Mouse (Mus musculus) retina, adult 2 months (tissue): Measurements from ENCODE around the gene Mfn2.

Experiments
- DNase-seq: peaks from one replicate; pipeline ENCODE4 v3.0.0-alpha.2; 2012; ENCODE audit warnings: low read depth, low spot score

Gene Mfn2

DNA sequence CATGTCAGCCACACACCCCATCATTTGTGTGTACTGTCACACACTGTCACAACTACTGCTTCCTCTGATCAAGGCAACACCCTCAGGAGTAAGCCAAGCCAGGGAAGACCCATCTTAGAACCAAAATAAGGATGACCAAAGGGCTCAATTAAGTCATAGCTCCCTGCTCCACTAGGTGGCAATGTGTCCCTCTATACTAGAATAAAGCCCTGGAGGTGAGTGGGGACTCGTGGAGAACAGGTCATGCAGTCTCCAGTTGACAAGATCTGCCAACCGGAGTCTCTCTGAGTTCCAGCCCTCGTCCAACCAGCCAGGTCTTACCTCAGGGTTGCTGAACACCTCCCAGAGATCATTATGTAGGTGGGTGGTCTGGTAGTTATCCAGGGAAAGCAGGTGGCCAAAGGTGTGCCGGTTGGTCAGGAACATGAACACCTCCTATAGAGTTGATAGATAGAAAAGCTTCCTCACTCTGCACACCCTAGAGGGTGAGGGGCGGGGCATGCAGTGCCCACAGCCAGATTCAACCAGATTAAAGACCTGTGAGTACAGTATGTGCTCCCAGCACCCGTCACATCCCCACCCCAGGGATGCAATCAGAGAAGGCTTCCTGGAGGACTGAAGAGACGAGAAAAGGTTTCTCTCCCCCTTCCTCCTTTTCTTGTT, 14.1 kb upstream of the Mfn2 start:
- no peak for DNase-seq

DNA sequence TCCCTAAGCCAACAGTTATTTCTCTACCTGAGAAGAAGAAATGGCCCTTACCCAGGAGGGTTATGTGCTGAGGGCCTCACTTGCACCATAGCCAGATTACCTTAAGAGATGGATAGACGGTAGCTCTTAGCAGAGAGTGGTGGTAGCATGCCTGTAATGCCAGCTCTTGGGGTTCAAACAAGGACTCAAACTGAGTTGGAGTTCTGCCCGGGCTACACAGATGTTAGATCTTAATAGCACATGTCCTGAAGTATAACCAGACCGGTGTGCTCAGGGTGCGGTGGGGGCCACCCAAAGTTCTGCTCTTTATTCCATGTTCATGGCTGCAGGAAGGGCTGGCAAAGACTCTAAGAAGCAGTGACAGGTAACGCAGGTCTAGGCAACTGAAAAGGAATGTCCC, 5.0 kb upstream of the Mfn2 start:
- DNase-seq: no peak

DNA sequence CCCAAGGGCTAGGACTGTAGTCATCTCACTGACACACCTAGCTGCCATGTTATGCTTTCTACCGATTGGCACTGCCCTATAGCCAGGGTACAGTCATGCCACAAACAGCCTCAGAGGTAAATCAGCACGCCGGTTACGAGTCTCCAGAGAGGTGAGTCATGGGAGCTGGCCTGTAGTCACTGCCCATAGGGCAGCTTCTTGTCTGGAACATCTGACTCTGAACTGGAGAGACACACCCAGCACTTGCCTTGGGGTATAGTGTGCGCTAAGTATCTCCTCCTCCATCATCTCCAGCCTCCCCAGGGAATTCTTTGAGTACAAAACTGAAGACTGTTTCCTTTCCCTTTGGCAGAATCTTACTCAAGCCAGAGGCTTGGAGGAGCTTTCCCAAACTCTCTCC, 1.7 kb upstream of the Mfn2 start:
- DNase-seq: no peak

DNA sequence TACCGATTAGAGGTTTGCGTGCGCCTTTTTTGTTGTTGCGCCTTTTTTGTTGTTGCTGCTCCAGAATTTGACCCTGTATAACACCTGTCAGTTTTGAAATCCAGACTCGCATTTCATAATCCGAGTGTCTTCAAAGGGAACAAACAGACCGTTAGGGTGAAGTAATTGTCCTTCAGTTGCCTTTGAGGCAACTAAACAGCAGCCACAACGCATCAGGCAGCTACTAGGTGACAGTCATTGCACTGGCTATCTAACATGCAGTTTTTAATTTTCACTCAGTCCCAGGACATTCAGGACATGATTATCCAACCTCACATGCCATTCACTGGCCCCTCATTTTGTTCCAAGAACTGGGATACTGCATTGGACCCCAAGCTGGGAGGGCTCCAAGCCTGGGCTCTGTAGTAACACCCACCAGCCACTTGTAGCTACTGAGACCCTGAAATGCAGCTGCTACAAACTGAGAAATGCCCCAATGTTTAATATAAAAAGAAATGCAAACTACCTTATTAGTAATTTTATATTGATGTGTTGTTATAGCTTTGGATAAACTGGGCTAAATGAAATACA, 671 bp upstream of the Mfn2 start:
- no peak for DNase-seq

DNA sequence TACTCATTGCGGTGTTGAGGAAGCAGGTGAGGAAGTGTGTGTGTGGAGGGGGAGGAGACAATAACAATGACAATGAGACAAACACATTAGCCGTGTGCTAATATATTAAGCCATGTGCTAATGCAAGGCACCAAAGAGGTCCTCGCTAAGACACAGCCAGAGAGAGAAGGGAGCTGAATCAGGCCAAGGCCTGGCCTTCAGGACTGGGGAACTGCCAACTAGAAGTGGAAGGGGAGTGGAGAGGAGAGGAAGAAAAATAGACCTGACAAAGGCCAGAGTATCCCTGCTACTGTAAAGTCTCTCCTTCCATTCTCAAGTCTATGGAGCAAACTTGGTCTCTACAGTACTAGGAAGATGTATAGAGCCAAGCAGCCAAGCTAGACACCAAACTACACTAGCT, 903 bp downstream of the Mfn2 start:
- DNase-seq: no peak

DNA sequence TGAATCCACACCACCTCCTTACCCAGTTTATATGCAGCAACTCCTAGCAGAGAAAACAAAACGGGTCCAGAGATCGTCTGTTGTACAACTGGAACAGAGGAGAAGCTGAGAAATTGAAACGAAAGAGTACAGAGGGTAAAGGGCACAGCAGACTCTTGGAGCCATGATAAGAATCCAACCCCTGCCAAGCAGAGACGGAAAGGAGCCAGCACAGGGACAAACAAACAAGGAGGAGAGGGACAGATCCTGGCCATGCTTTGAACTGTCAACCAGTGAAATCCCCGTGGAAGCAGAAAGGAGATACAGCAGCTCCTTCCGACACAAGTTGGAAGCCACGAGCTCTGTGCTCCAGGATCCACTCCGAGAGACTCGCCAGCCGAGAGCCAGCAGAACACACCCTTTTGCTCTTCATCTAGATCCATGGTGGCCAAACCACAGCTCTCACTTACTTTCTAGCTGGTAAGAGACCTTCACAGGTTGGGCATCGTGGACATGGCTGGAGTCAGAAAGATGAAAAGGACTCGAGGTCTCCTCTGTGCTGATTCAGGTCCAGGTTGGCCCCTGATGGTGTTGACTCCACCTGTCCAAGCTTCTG, 1.5 kb downstream of the Mfn2 start:
- no peak for DNase-seq

DNA sequence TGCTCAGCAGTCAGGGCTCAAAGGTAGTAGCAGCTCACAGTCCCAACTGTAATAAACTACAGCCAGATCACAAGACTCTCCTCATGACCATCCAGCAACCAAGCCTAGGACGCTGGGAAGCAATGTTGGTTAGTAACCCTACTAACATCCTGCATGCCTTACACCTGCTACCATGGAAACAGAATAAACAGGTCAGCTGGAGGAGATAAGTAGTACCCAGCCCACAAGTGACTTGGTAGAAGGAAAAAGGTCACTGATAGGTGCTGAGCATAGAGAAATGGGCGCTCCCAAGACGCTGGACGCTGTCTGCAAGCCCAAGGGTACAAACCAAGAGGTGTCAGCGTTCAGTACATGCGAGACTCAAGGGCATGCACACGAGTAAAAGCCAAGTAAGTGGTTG, 4.1 kb downstream of the Mfn2 start:
- DNase-seq: no peak

DNA sequence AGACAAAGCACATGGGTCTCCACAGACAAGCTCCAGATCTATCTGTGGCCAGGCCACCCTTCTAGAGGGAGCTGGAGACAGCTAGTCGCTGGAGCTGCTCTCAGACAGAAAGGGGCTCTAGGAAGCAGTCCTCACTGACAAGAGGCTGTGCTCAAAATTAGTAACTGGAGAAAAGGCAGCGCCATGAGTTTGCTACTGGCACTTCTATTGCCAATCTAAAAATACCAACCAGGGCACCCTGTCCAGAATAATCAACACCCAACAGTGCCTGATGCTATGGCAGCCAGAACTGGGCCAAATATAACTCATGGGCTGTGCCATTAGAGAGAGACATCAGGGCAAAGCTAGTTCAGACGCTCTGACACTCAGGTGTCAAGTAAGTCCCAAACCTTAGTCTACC, 7.2 kb downstream of the Mfn2 start:
- no peak for DNase-seq

DNA sequence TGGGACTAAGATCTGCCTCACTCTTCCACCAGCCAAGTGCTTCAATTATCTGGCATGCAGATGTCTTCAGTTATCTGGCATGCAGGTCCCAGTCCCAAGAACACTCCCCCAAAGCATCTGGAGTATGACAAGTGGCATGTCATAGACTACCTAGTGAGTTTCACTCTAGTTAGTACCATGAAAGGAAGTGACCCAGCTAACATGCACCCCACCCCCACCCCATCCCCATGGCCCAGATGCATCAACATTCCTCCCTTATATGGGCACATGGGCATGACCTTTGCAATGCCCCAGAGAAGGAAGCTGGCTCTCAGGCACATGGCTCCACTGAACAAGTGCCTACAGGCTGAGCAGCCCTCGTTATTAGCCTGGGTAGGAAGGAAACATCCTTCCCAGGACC, 8.1 kb downstream of the Mfn2 start:
- no peak for DNase-seq

DNA sequence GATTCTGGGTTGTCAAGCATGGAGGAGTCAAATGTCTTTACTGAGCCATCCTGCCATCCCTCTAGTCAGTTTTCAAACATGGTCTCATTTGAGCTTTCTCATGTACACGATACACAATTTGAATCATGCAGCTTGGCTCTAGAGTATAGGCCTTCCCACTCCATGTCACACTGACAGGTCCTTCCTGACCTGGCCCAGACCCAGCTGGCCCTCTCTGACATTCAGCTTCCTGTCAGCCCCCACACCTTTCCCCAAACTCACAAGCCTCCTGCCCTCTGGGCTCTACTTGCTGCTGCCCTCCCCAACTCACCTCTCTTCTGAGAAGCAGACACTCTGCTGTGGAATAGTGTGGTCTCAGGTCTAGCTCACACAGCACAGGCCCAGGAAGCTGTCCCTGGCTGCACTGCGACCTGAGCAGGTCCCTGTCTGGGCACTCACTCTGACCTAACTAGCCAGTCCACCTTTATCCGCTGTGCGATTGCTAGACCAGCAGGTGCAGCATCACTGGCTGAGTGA, 8.6 kb downstream of the Mfn2 start:
- DNase-seq: no peak

DNA sequence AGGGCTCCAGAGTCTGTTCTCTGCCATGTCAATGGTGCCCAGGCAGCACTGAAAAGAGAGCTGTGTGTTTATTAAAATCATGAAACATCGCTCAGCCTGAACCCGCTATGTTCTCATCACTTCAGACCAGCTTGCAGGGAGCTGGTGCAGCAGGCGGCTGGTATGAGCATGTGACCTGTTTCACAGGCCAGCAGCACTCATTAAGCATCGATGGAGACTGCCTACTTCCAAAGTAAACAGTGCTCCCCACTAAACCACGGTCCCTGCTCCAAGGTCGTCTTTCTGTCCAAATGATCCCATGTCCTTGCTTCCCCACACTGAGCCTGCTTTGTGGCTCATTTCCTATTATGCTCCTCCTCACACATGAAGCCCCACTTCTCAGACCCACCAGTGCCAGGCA, 14.2 kb downstream of the Mfn2 start:
- DNase-seq: no peak

DNA sequence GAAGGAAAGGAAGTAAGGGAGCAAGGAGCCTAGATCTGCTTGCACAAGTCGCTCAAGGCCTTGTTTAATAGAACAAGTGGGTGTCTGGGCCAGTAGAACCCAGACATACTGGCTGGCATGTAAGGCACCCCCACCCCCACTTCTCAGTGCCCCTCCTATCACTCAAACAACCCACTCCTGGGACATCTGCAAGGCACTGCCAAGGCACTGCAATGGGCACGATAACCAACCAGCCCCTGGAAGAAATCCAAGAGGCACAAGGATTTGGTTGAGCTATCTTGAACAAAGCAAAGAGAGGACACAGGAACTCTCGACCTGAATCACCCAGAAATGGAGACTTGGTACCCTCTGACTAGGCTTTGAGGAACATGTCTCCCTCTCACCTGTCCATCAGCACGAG, 16.3 kb downstream of the Mfn2 start:
- DNase-seq: no peak

DNA sequence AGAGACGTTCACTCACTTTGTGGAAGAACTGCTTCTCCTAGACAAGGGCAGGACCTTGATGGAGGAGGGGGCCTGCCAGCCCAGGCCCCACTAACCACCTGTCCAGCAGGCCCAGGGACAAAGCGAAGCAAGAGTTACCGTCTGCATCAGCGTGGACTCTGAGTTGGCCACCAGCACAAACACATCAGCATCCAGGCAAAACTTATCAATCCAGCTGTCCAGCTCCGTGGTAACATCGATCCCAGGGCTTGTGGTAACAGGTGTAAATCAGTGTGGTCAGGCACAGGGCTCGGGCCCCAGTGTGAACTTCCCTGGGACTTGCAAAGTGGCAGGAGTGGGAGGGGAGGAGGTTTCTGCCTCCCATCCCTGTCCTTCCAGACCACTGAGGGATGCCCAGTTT, 17.2 kb downstream of the Mfn2 start:
- DNase-seq: no peak

DNA sequence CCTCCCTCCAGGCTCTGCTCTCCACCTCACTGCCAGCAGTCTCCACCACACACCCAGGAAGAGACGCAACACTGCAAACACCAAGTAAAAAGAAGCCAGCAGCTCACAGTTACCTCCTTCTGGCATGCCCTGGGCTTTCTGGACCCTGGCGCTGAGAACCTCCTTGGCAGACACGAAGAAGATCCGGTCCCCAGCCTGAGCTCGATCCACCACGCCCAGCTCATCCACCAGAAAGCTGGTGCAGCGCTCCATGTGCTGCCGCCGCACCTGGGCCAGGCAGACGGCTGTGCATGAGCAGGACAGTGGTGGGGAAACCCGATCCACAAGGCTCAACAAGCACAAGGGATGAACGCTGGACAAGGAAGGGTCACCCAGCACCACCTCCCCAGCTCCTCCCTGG, 18.3 kb downstream of the Mfn2 start:
- DNase-seq: no peak

DNA sequence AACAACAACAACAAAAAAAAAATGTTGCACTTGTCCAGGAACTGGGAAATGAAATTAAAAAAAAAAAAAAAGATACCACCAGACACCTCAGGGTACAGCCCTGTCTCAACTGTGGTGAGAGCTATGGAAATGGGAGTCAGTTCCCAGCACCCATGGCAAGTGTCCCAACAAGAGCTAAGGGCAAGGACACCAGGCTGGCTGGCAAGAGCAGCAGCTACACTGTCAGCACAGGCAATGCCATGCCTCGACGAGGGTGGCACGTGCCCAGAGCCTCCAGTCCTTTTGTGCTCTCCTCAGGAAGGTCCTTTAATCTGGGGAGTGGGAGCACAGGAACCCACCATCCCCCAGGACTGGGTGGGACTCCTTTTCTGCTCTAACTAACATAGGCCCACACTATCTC, 20.4 kb downstream of the Mfn2 start:
- DNase-seq: no peak

DNA sequence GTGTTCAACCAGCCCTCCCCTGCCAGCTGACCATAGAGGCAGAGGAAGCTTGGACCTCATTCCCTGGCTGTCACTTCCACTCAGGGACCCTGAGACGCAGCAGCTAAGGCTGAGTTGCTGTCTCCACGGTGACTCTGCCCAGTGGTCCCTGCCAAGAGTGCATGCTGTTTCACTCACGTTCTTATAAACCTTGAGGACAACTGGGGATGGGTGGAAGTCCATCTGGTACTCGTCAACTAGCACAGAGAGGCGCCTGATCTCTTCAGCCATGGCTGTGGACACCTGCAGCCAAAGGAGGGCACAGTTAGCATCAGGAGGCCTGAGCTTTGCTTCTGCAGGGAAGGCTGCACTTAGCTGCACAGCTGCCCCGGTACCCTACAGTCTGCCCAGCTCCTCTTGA, 21.5 kb downstream of the Mfn2 start:
- no peak for DNase-seq

DNA sequence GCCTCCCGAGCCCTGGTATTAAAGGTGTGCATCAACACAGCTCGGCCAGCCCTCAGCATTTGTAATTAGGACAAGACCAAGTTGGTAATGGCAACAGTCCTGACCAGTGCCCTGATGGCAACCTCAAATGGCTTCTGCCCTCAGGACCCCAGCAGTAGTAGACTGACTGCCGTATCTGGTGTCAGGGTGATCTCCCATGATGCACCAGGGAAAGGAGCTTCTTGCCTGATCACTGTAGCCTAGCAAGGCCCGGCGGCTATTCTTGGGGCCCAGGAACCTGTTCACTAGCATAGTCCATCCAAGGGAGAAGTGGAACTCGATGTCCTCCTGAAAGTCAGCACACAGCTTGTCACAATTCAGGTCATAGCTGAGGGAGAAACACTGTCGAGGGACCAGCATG, 22.7 kb downstream of the Mfn2 start:
- DNase-seq: no peak

DNA sequence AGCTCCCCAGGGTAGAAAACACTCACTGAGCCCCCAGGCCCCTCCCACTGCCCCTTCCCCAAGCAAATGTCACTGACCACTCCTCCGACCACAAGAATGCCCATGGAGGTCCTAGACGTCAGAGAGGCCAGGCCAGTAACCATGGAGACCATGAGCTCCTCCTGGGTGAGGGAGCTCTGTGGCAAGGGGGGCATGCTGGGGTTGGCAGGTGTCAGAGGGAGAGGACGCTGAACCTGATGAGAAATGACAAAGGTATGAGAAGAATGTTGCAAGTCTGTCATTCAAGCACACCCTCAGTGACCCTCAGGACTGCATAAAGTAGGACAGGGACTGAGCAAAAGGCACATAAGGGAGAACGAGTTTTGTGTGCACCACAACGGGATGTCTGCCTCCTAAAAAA, 24.6 kb downstream of the Mfn2 start:
- no peak for DNase-seq

DNA sequence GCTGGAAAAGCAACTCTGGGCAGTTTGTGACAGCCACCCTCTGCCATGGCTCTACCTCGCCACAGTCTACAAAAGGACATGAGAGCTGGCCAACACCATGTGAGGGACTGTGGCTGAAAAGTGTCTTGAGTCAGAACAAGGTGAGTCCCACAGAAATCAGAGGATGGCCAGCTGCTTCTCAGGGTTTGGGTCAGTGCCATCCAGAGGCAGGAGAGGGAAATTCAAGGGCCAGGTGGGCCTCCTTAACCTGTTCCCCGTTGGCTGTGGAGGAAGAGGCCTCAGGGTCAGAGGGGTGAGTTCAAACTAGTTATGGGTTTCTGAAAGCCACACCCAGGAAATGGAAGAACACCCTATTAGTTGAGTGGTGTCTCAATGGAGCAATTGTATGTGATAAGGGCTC, 25.0 kb downstream of the Mfn2 start:
- no peak for DNase-seq

DNA sequence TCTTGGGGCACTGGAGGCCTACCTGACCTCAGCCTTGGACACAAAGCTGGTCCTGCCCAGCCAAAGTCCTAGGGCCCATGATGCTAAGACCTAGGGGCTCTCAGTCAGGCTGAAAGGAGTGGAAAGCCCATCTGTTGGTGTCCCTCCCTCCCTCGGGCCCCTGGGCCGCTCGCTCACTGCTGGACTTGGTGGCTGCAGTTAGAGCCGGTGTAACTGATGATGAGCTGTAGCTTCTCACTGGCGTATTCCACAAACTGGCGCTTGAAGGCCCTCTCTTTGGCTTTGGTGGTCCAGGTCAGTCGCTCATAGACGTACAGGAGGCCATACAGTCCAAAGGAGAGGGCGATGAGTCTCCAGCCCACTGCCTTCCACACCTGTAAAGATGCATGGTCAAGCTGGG, 26.0 kb downstream of the Mfn2 start:
- no peak for DNase-seq

DNA sequence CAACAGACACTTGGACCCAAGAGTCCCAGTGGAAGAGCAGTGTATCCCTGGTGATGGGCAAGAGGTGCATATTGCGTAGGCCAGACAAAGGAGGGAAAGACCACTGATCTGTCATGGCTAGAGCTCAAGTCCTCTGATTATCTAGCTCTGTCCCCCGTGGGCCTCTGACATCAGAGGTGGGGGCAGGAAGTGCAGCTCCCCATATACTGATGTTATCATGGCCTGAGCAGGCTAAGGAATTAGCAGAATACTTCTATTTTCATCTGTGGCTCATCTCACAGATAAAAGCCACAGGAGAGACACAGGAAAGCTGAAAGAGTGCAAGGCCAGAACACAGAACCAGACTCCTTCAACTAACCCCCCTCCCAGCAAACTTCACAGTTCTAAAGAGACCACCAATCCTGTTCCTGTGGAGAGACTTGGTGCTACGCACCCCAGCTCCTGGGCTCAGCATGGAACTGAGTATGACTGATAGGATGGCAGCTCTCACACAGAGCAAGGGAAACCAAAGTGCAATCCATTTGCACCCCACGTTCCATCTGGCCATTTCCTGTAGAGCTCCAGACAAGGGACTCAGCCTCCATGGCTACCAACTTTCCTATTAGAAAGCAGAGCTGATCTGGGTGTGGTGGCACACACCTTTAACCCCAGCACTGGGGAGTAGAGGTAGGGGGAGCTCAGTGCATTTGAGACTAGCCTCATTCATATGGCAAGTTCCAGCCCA, 28.5 kb downstream of the Mfn2 start:
- DNase-seq: no peak

DNA sequence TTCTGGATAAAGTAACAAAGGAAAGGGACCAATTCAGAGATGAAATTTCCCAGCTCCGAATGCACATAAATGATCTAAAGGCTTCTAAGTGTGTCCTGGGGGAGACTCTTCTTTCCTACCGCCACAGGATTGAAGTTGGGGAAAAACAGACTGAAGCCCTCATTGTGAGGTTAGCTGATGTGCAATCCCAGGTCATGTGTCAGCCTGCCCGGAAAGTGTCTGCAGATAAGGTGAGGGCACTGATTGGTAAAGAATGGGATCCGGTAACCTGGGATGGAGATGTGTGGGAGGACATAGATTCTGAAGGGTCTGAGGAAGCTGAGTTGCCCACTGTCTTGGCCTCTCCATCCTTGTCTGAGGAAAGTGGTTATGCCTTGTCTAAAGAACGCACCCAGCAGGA, 35.3 kb downstream of the Mfn2 start:
- DNase-seq: no peak
